Mouse (Mus musculus) stomach, postnatal 0 days (tissue): ENCODE measurements around the gene Dner.

Source experiments
- CTCF ChIP-seq: IDR thresholded peaks from 2 replicates; pipeline ENCODE4 v1.5.1; 2016; ENCODE audit warnings: antibody characterized with exemption, low read depth, mild to moderate bottlenecking, moderate library complexity
- EP300 ChIP-seq: optimal IDR thresholded peaks from 2 replicates; pipeline ENCODE3; 2016; ENCODE audit warnings: antibody characterized with exemption

DNA sequence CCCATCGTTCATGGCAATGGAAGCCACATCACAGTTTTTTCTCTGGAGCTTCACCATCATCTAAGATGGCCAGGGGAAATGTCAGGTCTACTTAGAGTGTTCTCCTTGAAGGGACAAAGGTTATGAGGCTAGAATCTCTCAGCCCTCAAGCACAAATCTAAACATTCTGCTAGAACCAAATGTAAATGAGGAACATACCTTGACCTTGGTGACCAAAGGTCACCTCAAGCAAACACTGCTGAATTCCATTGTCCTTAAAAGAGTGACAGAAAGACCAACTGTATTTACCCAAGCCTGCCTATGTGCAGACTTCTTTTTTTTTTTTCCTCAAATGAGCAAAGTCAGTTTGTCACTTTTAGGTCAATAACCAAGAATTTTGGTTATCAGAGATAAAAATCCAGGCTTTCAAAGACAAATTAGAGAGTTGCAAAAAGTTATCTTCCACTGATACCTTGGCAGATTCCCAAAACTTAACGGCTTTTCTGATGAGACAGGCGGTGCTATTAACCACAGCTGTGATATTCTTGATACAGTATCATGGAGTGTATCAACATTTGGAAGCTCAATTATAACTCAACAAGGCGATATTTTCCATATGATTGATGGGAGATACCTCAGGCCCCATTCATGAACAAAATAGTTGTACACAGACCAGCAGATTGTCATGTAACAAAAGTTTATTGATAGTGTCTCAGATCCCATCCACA lies 173.6 kb downstream of the Dner start:
- TF ChIP-seq CTCF, result no peak
- no peak for TF ChIP-seq EP300
